Mouse (Mus musculus): ENCODE measurements around the gene Prr7. TPM values are rescaled to one million over a fixed set of nuclear protein-coding genes. Genes with fewer than 3 reads are reported as not detected.

Prr7 gene
- polyA plus RNA-seq, 1 experiment: 2.2 TPM

DNA sequence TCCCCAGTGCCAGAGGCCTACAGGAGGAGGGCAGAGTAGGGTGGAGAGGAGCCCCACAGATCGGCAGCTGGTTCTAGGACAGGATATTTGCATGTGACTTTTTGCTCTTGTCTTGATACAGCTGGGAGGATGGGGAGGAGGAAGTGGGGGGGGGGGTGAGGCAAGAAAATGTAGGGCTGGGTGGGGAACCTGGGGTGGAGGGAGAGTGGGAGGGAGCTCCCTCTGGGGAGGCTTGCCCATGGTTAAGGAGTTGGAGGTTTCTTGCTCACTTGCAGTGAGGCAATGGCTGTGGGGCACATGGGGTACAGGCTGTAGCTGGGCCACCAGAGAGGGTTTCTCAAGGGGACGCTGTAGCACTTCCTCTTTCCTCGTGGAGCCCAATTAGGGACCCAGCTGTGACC, 16.5 kb upstream of the Prr7 start:
- no peak for DNase-seq (ENCODE audit: low read depth, low spot score)
- 37% methylated on average over 3 of the region's 3 CpGs for WGBS

DNA sequence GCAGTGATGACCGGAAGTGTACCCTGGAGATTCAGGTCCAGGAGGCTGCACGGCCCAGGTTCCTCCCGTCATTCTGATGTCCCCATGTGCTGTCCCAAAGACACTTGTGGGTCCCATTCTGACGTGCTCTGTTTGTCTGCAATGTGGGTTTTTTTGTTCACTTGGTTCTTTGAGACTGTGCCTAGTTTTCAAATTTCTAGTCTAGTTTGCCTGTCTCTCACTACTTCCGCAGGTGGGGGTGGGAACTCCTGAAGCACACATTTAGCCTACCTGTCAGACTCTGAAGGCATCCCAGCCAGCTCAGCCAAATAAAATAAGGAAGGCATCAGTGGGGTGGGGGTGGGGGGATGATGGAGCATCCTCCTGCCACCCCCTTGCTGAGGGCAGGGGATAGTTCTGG, 15.9 kb upstream of the Prr7 start:
- DNase-seq (ENCODE audit: low read depth, low spot score): no peak
- WGBS: 90% methylated on average over 5 of the region's 5 CpGs

DNA sequence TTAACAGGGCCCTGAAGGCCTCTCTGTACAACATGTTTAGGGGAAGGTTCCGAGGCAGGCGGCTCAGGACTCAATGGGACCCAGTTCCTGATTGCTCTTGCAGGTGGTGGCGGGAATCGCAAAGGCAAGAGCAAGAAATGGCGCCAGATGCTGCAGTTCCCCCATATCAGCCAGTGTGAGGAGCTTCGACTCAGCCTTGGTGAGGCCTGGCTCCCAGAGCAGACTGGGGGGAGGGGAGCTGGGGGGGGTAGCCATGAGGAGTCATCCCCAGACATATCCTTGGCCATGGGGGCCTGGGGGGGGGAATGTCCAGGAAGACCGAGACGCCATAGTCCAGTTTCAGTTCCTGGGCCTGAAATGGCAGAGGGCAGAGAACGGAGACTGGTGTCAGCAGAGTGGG, 14.9 kb upstream of the Prr7 start:
- DNase-seq (ENCODE audit: low read depth, low spot score): no peak
- 75% methylated on average over 9 of the region's 9 CpGs for WGBS

DNA sequence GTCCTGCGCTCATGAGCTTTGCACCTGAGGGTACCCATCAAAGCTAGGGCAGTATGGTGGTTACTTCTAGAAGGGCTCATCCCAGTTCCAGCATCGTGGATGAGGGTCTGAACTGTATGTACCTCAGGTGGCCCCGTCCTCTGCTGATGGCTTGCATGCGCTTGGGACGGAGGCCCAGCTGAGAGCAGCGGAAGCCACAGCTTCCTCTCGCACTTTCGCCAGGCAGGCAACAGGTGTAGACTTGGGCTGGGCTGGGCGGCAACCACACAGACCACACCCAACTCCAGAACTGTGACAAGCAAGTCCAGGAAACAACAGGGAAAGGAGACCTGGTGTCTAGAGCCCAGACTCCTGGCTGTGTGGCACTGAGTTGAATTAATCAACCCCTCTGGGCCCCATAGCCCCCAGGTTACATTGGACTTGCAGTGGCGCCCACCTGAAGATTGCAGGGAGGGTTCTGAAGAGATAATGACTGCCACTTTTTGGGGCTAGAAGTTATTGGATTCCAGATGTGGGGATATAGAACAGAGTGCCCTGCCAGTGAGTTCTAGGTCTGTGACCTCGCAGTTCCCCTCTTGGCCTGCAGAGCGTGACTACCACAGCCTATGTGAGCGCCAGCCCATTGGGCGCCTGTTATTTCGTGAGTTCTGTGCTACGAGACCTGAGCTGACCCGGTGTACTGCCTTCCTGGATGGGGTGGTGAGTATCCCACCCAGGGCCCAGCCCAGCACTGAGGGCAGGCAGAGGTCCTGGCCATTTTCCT, 14.2 kb upstream of the Prr7 start:
- no peak for DNase-seq (ENCODE audit: low read depth, low spot score)
- 46% methylated on average over 17 of the region's 17 CpGs for WGBS

DNA sequence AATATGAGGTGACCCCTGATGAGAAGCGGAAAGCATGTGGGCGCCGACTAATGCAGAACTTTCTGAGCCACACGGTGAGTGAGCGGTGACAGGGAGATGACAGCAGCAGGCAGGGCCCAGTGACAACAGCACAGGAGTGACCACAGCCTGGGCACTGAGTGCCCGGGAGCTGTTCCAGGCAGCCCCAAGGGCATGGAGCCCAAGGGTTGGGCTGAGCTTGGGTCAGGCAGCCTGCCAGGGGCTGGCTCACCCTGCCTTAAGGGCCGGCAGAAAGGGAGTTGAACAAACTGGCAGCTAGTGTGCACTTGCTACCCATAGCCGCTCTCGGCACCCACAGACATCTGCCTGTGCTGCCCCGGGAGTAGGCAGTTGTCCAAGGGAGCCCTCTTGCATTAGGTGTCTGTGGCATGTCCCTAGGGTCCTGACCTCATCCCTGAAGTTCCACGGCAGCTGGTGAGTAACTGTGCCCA, 13.5 kb upstream of the Prr7 start:
- DNase-seq (ENCODE audit: low read depth, low spot score): no peak

DNA sequence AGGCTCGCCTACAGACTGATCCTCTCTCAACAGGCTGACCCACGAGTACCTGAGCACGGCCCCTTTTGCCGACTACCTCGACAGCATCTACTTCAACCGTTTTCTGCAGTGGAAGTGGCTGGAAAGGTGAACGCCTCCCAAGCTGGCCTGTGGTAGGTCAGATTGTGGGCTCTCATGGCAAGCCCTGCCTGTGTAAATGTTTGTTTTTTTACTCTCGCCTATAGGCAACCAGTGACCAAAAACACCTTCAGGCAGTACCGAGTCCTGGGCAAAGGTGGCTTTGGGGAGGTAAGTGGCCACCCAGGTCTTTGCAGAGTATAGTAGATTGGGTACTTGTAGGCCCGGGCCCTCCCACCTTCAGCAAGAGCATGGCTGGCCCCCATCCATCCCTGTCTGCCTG, 12.8 kb upstream of the Prr7 start:
- WGBS: 40% methylated on average over 10 of the region's 10 CpGs
- DNase-seq (ENCODE audit: low read depth, low spot score): no peak

More for the DNA sequence above, 13.5 kb upstream of the Prr7 start:
- WGBS: 48% methylated on average over 11 of the region's 11 CpGs

DNA sequence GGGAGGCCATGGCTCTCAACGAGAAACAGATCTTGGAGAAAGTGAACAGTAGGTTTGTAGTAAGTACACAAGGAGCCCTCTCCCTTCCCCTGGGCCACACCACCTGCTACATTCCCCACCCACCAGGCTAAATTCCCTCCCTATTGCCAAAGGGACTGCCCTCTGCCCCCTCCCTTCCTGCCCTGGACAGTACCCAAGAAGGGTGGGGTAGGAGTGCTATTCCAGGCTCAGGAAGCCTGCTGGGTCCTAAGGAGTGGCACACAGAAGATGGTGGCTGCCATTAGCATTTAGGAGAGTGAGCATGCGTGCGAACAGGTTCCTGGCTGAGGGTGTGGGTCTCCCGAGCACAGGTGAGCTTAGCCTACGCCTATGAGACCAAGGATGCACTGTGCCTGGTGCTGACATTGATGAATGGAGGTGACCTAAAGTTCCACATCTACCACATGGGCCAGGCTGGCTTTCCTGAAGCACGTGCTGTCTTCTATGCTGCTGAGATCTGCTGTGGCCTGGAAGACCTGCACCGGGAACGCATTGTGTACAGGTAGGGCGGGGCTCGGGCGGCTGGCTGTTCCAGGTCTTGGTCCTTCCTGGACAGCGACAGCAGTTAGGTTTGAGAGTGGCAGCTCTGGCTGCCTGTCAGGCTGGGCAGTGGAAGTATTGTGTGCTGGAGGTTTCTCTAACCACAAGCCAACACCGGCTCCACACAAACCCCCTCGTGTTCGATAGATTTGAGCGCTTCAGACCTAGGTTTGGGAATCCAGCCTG, 12.1 kb upstream of the Prr7 start:
- 41% methylated on average over 16 of the region's 16 CpGs for WGBS
- no peak for DNase-seq (ENCODE audit: low read depth, low spot score)

DNA sequence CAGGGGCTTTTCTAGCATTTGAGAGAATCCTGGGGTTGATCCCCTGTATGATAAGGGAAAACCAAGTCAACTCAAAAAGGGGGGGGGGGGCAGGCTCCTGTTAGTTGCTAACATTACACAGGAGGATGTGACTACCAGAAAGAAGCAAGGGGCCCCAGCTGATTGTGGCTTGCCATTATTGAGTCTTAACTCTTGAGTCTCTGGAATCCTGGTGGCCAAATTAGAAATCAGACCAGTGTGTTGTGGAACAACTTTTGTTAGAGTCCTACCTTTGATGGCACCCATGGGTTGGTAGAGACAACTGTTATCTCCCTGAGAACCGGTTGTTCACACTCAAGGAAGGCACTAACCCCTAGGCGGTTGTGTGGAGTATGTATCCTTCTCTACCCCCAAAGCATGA, 1.1 kb upstream of the Prr7 start:
- 72% methylated on average over 2 of the region's 2 CpGs for WGBS
- no peak for DNase-seq (ENCODE audit: low read depth, low spot score)

DNA sequence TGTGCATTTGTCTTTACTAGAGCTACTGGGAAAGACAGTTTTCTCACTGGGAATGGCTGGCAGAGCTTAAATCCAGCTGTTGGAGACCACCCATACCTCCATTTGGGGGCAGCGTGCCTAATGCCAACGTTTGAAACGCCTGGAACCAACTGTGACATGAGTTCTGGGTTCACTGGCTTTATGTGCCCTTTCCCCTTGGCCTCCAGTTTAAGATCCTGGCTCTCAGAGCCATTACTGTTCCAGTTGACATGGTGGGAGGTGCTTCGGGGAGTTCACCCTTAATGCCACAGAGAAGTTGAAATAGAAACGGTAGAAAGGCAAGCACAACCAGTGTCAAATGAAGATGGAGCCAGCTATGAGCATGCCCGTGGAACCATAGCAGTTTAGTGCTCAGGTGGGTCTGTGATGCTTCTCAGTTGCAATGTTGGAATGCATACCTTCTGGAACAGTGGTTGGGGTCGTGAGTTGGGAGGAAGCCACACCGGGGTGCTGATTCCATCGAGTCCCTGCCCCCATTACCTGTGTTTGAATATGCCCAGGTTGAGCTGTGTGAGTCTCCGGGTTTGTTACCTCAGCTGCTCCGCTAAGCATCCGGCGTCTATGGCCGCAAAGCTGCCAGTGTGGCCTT, 554 bp upstream of the Prr7 start:
- DNase-seq (ENCODE audit: low read depth, low spot score): no peak

DNA sequence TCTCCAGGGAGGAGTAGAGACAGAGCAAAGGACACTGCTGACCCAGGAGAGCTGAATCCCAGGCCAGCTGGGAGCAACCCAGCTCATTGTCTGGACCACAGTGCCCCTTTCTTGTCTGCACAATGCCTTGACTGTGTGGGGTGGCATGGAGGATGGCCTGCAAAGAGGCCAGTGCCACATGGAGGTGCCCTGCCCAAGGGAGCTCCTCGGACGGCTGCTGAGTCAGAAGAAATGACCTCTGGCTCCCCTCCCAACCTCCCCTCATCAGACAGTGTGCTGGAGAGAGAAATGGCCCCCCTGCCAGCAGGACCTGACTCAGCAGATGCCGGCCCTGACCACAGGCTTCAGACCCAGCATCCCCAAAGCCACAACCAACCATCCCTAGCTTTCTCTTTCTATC, 1.1 kb downstream of the Prr7 start:
- WGBS: 26% methylated on average over 3 of the region's 3 CpGs
- no peak for DNase-seq (ENCODE audit: low read depth, low spot score)

More for the DNA sequence above, 554 bp upstream of the Prr7 start:
- 23% methylated on average over 14 of the region's 14 CpGs for WGBS

DNA sequence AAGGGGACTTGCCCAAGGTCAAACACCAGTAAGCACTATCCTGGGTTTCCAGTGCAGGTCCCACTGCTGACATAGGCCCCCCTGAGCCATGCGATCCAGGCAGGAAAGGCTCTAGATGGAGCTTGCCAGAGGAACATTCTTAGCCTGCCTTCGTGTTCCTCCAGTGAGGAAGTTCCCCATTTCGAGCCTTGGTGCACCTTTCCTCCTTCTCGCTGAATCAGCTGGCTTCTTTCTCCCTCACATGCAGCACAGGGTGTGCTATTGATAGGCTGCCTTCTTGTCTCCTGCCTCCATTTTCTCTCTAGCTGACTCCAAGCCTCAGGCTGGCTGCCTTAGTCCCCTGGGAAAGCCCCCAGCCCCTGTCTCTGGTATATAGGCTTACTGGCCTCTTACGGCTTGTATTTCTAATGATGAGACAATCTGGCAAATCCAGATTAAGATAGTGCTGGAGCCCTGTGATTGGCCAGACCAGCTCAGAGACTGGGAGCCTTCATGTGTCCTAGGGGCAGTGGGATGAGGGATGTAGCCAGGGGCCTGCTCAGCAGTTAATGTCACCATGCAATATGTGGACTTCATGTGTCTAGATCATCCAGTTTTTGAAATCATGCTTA, 1.9 kb downstream of the Prr7 start:
- no peak for DNase-seq (ENCODE audit: low read depth, low spot score)

DNA sequence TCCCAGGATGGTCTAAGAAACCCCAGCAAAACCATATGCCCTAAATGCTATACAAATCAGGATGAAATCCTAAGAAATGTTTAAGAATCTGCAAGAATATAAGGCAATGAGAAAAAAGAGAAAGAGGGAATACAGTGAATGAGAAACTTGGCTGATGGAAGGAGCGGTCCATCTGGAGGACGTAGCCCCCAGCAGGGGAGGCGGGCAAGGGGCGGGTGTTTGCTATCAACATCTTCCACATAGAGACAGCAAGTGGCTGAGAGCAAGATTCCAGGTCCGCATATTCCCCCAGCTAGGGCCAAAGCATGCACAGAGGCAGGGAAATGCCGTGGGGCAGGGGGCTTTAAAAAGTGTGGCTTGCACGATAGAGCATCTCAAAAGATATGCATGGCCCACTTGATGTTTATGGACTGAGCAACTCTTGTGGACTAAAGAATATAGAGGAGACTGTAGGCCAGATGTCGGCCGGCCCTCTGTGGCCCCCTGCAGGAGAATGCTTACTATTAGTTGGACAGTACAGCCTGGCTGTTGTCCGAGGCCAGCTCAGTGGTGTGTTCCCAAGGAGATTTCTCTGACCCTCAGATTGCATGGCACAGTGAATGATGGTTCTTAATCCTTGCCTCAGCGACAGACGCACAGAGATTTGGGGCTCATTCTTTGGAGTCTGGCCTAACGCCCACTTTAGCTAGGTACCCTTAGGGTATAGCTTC, 4.9 kb downstream of the Prr7 start:
- no peak for DNase-seq (ENCODE audit: low read depth, low spot score)
- 43% methylated on average over 13 of the region's 13 CpGs for WGBS

More for the DNA sequence above, 1.9 kb downstream of the Prr7 start:
- WGBS: 61% methylated on average over 5 of the region's 5 CpGs

DNA sequence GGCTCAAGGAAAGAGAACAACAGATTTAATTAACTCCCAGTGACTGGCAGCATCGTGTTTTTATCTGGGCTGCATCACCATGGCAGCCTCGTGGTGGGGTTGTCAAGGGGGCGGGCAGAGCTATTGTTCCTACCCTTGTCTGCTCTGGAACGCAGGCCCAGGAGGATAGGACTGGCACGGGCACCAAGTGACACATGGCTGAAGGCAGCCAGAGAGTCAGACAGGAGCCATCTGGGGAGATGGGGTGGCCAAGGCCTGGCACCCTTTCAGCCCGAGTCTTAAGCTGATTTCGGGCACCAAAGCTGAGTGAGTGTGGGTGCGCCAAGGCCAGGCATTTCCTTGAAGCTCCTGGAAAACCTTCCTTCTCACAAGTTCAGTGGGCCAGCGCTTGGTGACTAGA, 6.3 kb downstream of the Prr7 start:
- 72% methylated on average over 9 of the region's 9 CpGs for WGBS
- DNase-seq (ENCODE audit: low read depth, low spot score): no peak

DNA sequence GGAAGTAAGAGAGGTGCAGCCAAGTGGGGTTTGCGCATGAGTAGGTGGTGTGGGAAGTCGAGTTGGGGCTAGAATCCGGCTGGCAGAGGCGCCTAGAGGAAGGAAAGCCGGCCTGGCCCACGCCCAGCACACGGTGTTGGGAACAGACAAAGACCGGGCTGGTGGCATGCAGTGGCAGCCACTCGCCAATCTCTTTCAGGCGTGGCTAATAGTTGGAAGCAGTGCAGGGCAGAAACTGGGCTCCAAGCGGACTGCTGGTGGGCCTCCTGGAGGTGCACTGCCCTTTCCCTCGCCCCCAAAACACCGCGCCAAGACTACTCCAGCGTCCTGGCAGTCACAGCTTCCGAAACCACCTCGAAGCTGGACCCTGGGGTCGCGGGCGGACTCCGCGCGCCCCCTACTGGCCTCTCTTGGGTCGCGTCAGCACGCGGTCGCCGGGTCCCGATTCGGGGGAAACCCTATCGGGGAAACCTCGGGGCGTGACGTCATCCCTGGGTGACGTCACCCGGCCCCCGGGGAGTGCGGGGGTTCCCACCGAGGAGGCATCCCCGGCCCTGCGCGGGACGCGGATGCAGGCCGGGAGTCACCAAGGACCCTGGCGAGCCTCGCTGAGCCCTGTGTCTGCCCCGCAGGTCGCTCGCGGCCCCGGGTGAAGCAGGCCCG, 7.2 kb downstream of the Prr7 start:
- no peak for DNase-seq (ENCODE audit: low read depth, low spot score)
- WGBS: under 1% methylated on average over 54 of the region's 54 CpGs

DNA sequence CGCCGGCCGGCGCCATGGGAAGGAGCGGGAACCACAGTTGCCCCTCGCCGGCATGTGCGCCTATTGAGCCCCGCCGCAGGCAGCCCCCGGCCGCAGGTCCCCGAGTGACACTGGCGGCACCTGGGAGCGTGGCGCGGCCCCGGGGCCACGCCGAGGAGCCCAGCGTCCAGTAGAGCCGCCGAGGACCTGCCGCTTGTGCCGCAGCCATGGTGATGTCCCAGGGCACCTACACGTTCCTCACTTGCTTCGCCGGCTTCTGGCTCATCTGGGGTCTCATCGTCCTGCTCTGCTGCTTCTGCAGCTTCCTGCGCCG, 7.7 kb downstream of the Prr7 start:
- WGBS: under 1% methylated on average over 31 of the region's 31 CpGs

DNA sequence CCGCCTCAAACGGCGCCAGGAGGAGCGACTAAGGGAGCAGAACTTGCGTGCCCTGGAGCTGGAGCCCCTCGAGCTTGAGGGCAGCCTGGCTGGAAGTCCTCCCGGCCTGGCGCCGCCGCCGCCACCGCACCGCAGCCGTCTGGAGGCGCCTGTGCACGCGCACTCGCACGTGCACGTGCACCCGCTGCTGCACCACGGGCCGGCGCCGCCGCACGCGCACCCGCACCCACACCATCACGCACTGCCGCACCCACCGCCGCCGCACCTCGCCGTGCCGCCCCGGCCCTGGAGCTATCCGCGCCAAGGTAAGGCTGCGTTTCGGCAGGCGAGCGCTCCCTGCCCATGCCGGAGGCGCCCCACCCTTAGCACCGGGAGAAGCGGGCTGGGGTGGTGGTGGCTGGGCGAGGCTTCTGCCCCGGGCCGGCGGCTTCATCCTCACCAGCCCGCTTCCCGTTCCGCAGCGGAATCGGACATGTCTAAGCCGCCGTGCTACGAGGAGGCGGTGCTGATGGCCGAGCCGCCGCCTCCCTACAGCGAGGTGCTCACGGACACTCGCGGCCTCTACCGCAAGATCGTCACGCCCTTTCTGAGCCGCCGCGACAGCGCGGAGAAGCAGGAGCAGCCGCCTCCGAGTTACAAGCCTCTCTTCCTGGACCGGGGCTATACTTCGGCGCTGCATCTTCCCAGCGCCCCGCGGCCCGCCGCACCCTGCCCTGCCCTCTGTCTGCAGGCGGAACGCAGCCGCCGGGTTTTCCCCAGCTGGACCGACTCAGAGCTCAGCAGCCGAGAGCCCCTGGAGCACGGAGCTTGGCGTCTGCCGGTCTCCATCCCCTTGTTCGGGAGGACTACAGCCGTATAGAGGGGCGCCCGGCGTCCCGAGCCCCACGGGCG, 8.3 kb downstream of the Prr7 start:
- no peak for DNase-seq (ENCODE audit: low read depth, low spot score)
- WGBS: under 1% methylated on average over 103 of the region's 103 CpGs

More for the DNA sequence above, 7.7 kb downstream of the Prr7 start:
- DNase-seq (ENCODE audit: low read depth, low spot score): no peak

DNA sequence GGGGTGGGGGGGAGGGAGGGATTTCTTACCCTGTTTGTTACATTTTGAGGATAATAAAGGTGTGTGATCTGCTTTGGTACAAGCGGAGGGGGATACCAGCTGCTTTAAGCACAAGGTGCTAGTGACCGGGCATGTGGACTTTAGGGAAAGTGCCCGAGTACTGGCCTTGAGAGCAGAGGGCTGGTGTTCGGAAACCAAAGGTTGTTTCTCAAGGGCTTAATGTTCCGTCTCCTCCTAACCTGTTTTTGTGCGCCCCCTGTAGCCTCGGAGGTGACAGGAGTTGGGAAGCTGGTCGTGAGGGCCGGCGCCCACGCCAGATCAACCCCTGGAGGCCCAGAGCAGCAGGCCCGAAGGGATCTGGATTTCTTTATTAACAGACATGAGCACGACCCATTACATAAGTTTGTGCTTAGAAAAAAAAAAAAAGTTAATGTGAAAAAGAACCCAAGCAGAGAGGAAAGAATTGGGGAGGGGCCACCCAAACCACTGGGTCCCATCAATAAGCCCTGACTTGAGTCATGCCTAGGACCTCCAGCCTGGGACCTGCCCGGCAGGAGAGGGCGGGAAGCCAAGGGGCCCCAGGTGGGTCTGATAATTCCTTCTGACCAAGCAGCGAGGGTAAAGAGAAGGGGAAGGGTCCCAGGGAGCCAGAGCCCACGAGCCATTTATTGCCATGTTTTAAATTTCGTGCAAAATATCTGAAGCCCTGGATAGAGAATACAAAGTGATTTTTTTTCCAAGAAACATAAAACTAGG, 9.2 kb downstream of the Prr7 start:
- DNase-seq (ENCODE audit: low read depth, low spot score): no peak
- 40% methylated on average over 18 of the region's 18 CpGs for WGBS

DNA sequence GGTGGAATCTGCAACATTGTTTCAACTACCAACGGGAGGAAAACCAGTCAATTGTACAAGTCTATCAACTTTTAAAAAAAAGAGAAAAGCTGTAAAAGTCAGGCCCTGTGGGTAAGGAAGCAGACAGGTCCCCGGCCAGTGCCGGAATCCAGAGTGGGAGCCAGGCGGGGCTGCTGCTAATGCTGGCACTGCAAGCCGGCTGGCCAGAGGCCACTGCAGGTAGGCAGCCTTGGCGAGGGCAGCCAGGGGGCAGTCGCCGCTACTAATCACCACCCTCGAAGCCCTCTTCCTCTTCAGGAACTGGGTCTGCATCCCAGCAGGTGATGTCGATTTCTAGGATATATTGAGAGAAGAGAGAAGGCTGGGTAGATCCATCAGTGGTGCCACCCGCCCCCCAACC, 9.9 kb downstream of the Prr7 start:
- WGBS: 50% methylated on average over 11 of the region's 11 CpGs
- DNase-seq (ENCODE audit: low read depth, low spot score): no peak

Data from large intestine, adult 2 months (tissue).